Mouse (Mus musculus): ENCODE measurements around the gene Pga5.

Pga5 gene

DNA sequence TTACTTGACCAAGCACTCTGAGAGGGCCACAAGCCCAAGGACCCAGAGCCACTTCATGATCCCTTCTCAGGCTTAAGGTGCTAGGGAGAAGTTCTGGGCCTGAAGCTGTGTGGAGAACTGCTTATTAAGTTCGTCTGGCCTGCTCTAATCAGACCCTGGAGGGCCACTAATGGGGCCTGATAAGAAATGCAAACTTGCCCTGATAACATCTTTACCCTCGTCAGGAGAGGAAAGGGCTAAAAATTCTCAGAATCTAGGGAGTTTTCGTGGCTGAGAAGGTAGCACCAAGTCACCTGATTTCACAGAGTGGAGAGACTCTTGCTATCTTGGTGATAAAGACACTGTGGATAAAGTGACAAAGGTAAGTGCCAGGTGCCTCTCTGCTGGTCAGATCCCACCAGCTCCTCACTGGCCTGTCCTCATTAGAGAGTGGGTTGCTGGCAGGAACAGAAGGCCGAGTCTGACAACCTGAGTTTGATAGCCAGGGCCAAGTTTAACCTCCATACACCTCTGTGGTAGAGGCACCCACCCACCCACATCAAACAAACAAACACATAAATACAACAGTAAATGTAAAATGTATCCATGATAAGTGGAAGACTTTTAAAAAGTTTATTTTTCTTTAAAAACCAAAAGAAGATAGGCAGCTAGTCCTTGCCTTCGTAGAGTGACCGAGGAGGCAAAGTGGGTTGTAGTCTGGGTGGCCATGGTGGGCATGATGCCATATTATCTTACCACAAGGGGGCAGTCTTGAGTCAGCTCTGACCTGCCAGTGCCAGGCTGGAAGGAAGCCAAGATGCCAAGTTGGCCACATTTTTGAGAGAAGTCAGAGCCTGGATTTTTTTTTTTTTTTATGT is at the start of gene Pga5:
Gene Pga5, minus strand, starts transcription at position 157 of the 857 bp plus-strand sequence.
- DNase-seq (ENCODE audit: extremely low spot score, low read depth, low spot score) = peak; percentile 47

DNA sequence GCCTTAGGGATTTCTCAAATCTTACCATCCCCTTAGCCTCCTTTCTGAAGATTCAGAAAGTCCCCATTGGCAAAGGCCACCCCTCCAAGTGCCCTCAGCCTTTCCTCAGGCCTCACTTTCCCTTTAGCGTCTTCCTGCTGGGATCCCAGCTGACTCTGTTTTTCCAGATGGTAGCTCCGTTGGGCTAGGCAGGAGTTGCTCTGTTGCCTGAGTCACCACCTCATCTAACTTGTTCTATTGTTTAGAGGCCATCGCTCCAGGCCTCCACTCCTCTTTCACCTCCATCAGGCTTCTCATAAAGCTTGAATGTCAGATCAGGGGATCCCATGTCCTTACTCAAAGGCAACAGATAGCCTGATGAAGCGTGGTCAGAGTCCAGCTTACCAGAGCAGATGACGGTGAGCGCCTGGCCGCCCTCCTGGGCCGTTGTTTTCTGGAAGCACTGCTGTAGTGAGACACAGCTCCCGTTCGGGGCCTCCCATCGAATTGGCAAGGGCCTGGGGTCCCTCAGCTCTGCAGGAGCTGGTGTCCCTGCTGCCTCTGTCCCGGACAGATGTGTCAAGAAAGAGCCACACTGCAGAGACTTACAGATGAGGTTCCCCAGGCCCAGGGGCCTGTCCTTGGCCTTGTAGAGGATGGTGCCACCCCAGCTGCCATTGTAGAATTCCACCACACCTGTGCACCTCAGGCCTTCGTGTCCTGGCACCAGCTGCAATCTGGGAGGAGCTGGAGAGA is 46.9 kb upstream of the Pga5 start:
- DNase-seq (ENCODE audit: extremely low spot score, low read depth, low spot score) = no peak

DNA sequence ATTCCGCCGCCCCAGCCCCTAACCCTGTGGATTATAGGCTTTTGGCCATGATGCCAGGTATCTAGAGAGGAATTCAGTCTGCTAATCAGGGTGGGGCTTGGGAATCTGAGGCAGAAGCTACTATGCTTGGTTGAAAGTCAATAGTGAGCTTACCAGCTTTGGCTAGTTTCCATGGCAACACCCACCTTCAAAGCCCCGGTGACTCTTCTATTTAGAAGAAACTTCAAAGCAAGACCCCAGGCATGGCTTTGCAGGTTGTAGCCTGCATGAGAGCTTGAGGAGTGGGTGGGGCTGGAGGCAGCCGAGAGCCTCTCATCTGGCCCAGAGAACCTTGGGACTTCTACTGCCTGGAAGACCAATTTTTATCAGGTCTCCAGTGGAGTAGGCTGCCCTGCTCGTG is 45.8 kb upstream of the Pga5 start:
- DNase-seq (ENCODE audit: extremely low spot score, low read depth, low spot score) = peak; percentile 6

DNA sequence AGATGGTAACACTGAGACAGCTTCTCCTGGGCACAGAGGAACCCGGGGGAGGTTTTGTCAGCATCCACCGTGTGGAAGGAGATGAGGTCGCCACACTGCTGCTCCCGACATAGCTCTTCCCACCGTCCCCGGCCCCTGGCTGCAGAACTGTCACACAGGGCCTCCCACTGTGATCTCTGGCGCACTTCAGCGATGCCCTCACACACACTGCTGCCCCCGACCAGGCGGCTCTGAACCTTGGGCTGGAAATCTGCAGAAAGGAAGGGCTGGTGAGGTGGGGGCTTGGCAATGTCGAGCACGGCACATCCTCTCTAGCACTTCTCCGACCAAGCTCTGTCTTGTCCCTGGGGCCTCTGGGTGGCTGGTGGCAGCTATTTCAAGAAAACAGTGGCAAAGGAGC is 45.2 kb upstream of the Pga5 start:
- no peak for DNase-seq (ENCODE audit: extremely low spot score, low read depth, low spot score)

DNA sequence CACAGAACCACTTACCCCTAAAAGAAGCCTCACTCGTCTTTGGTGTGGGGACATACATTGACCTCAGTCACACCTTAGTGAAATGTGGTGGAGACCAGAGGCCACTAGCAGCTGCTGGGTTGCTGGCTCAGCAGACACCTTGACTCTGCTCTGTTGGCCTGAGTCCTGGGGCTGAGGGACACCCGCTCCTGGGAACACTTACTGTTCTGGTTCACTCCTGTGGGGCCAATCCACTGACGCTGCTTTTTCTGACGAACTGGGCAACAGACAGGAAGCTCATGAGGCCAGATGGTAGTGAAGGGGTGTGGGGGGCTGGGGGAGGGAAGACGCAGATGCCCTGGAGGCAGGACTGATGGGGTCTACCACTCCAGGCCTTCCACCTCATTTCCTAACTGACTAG is 43.2 kb upstream of the Pga5 start:
- DNase-seq (ENCODE audit: extremely low spot score, low read depth, low spot score) = no peak

DNA sequence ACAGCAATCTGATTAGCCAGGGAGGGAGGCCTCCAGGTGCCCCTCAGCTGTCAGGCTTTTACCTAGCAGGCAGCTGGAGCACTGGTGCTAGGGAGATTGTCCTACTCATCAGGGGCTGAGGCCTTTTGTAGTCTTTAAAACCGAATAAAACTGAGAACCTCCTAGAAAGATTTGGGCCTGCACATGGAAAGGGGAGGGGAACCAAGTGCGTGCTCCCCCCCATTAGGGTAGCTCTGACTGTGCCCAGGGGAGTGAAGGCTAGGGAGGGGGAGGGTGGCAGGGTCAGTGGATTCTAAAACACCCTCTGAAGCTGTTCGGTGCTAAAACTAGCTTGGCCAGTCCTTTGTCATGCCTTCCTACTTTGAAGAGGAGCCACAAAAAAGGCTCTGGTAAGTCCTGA is 42.7 kb upstream of the Pga5 start:
- no peak for DNase-seq (ENCODE audit: extremely low spot score, low read depth, low spot score)

DNA sequence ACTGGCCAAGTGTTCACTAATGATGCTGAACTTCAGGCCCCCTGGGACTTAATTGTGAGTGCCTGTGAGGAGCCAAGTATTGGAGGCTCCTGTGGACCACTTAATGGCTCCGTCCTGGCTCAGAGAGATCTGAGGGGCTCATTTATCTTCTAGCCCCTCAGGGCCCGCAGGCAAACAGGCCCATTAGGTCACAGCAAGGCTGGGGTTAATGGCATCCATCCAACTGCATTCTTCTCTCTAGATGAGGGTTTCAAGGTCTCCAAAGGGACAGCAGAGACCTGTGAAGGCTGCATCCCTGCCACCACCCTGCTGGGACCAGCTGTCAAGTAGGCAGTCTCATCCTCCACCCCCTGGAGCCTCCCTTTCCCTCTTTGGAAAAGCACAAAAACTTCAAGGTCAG is 41.9 kb upstream of the Pga5 start:
- peak; percentile 8 for DNase-seq (ENCODE audit: extremely low spot score, low read depth, low spot score)

DNA sequence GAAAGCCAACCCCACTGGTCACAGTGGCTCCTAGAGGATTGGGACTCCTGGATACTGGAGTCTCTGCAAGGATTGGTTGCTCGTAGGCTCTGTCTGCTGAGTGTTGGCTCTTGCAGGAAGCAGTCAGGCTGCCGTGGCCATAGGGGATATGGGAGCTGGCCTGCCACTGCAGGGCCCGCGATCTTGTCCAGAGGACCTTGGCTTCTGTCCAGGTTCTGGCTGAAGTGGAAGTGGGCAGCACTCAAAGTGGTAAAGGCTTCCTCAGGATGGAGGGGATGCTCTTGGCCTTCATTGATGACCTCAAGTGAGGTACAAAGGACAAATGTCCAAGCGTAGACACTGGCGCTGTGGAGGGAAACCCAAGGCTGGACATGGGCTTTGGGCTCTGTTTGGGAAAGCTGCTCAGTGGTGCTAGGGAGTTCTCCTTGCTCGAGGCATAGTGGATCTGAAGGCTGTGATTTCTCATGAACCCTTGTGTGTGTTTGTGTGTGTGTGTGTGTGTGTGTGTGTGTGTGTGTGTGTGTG is 40.4 kb upstream of the Pga5 start:
- no peak for DNase-seq (ENCODE audit: extremely low spot score, low read depth, low spot score)

DNA sequence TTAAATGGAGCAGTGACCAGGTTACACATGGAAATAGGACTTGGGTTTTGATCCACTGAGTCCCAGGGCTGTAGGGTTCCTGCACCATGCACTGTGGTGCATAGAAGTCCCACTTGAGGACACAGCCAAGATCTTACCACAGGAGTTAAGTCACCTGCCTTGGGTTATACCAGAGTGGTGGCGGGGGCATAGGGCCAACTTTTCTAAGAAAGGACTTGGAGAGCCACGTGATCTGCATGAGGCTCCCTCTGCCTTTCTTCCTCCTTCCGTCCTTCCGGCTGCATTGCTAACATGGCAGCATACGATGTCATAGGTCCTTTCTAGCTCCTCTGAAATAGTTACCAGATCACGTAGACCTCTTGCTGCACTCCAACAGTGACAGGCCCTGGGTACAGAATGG is 37.6 kb upstream of the Pga5 start:
- DNase-seq (ENCODE audit: extremely low spot score, low read depth, low spot score) = no peak

DNA sequence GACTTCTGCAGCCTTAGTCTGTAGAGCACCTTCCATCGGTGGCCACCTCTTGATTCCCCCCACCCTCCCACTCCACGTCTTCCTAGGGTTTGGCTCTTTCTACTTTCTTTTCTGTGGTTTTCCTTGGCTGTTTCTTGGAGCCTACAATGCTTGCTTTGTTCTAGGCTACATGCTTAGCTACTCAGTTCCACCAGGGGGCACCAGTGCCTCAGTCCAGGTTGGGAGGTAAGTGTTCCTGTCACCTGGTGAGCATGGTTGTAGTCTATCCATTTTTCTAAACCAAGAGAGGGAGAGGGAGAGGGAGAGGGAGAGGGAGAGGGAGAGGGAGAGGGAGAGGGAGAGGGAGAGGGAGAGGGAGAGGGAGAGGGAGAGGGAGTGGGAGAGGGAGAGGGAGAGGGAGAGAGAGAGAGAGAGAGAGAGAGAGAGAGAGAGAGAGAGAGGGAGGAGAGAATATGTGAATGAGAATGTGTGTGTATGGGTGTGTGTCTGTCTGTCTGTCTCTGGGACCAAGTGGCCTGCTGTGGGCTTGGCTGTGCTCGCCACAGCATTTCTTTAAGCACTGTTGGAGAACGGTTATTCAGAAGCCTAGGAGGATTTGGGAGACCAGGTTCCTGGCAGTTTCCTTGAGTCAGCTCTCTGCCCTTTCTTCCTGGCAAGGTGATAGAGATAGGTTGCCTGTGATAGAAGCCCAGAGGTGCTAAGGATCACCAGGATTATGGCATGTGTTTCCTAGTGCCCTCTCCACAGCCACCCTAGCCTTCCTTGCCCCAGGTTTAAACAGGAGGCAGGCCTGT is 37.0 kb upstream of the Pga5 start:
- DNase-seq (ENCODE audit: extremely low spot score, low read depth, low spot score) = peak; percentile 64

DNA sequence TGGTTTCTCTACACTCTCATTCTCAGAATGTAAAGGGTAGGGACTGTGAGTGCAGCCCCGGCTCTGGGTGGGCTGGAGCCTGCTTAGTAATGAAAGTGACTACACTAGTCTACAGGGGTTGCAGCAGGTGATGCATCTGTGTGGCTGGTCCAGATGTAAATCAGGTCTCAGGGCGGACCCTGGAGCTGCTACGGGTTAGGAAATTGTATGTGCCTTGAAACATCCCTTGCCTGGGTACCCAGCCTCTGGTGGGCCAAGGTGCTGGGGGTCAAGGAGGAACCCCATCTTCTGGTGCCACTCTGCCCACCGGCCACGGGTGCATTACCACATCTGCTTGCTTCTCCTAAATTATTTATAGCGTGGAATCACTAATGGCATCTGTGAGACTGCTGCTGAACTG is 36.3 kb upstream of the Pga5 start:
- DNase-seq (ENCODE audit: extremely low spot score, low read depth, low spot score) = no peak

DNA sequence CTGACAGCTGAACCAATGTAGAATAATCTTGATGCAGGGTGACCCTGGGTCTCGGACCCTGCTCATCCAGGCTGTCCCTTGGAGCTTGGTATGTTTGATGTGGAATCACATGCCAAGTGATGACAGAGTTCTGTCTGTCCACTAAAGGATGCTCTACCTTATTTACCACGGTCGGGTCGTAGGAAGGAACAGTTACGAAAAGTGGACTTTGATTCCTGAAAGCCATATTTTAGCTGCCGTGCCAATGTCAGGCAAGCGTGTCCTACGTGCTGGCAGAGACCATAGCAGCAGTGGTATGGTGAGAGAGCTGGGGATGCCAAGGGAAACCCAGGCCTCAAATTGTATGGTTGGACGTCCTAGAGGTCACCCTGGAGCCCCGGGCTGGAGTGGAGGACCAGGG is 35.7 kb upstream of the Pga5 start:
- no peak for DNase-seq (ENCODE audit: extremely low spot score, low read depth, low spot score)

DNA sequence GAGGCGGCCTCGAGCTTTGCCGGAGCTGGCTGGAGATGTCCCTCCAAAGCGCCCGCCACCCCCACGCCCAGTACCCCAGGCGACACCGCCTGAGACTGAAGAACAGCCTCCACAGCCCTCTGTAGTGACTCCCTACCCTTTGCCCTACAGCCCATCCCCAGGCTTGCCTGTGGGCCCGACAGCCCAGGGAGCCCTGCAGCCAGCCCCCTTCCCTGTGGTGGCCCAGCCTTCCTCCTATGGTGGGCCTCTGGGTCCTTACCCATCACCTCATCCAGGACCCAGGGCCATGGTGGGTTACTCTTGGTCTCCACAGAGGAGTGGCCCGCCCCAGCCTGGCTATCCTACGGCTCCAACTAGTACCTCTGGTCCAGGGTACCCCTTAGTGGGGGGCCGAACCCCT is 34.8 kb upstream of the Pga5 start:
- no peak for DNase-seq (ENCODE audit: extremely low spot score, low read depth, low spot score)

DNA sequence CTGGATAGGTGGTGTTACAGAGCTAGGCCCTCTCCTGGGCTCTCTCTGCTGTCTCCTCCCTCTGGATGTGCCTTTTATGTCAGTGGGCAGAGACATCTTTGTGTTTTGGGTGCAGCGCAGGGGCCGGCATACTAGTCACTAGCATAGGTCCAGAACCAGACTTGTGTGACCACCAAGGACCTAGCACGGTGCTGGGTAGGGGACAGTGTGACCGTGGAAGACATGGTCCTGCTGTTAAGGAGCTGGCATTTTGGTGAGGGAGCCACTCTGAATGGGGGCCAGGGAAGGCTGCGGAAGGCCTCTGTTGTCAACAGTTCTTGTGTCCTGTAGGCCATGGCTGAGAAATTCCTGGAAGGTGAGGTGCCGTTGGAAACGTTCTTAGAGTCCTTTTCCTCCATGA is 34.3 kb upstream of the Pga5 start:
- no peak for DNase-seq (ENCODE audit: extremely low spot score, low read depth, low spot score)

DNA sequence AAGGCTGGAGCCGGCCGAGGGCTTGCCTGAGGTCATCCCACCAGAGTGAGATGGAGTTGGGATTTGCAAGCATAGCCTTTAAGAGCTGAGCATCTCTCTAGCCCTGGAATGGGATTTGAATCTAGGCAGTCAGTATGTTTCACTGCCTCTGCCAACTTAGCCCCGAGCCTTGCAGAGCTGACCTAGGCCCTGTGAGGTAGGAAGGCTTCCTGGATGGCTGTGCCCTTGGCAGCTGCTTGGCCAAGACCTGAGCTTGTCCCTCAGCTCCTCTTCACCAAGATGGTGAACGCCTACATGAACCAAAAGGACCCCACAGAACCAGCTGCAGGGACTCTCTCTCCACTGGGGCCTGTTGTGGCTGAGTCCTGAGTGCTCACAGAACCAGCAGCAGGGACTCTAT is 32.9 kb upstream of the Pga5 start:
- no peak for DNase-seq (ENCODE audit: extremely low spot score, low read depth, low spot score)

DNA sequence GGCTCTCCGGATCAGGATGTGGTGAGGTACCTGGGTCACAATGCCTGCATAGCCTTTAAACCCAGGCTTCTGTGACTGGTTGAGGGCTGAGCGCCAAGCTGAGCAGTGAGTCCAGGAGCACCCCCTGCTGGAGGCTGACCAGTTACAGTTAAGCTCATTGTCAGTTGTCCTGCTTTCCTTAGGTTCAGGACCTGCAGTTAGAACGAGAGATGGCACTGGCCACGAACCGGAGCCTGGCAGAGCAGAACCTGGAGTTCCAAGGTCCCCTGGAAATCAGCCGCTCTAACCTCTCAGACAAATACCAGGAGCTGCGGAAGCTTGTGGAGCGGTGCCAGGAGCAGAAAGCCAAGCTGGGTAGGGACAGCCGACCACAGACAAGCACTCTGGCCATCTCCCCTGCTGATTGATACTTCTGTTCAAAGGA is 32.2 kb upstream of the Pga5 start:
- DNase-seq (ENCODE audit: extremely low spot score, low read depth, low spot score) = no peak

DNA sequence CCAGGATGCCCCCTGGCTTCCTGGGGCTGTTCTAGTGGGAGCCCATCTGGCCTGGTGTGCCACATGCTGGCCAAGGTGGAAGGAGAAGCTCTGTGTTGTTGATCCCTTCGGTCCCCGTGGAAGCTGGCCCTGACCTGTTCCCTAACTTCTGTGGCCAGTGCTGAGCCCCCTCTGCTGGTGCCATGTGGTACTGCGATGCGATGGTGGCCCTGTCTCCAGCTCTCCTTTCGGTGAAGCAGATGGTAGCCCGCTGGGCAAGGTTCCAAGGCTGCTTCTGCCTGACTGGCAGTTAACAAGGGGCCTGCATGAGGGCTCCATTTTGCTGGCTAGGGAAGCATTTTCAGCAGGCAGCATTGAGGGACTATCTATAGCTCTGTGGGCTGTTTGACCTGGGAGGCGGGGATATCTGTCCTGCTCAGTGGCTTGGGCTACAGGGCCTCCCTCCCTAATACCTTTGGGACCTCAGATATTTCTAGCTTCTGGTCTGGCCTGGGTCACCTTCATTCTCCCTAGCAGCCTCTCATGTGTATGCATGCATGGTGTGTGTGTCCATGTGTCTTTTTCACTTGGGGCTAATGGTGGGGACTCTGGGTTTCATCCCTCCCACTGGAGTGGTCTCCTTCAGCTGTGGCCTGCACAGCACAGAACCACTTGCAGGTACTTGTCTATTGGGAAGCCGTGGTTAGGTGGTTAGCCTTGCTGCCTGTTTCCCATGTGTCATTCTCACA is 31.7 kb upstream of the Pga5 start:
- peak; percentile 60 for DNase-seq (ENCODE audit: extremely low spot score, low read depth, low spot score)

DNA sequence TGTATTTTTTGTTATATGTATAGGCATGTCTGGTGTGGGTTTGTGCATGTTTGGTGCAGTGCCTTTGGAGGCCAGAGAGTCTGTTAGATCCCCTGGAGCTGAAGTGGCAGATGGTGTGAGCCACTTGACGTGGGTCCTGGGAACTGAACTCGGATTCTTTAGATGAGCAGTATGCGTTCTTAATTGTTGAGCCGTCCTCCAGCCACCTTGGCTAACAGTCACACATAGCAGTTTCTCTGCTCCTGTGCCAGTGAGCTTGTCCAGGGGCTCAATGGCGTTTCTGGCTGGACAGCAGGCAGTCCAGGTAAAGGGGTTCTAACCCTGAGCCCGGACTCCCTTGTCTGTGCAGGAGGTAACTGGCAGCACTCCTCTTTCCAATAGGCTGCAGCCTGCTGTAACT is 31.0 kb upstream of the Pga5 start:
- DNase-seq (ENCODE audit: extremely low spot score, low read depth, low spot score) = no peak

DNA sequence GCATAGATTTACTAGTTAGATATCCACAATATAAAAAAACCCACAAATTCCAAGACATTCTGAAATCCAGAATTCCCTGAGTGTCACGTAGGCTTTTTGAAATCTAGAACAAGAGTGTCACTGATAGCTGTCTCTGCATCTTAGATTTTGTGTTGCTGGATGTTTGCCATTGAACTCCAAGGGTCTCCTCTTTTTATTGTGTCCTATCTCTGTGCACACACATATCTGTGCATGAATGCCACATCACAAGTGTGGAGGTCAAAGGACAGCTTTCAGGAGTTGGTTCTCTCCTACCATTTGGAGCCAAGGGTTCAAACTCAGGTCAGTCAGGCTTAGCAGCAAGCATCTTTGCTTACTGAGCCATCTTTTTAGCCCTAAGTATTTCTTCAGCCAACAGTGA is 30.0 kb upstream of the Pga5 start:
- no peak for DNase-seq (ENCODE audit: extremely low spot score, low read depth, low spot score)

DNA sequence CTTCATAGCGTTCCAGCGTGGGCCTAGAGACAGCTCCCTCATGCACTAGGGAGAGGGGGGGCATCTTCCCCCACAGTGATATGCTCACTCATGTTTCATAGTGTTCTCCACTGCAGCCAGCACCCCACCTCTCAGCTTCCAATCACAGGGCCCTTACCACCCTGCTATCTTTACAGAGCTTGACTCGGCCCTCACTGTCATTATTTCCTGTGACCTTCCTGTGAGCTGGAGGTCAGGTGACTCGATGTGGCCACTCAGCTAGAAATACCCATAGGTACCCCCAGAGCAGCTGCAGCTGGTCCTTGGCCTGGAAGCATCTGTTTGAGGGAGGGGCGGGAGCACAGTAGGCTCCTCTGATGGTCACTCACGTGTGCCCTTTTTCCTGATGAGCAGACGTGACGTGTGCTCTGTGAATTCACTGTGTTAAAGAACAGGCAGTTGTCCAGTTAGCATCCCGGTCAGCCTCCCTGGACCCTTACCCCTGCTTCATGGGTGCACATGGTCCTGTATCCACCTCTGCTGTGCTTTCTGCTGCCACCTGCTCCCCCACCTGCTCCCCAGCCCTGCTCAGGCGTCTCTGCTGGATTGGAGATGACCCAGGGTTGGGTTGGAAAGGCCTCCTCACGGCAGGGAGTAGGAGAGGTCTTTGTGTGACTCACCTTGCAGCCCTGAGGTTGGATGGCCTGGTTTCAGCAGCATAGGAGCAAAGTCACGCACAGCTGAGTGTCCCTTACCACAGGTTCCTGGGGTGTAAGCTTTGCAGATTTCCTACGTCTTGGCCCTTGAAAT is 29.4 kb upstream of the Pga5 start:
- no peak for DNase-seq (ENCODE audit: extremely low spot score, low read depth, low spot score)
